Comparison of ENCODE assay signal across 16 mouse cellular contexts in genomic region chr8:11372080-11372479, GRCm38 (mm10). TPM values are rescaled to one million over a fixed set of nuclear protein-coding genes. Genes with fewer than 3 reads are reported as not detected.
DNase-seq lines count a peak whose midpoint lies in the region; ATAC-seq and TF ChIP-seq lines count a peak whose summit lies in the region.
"Had no signal": no experiment of that assay in that cellular context is flagged by ENCODE, and none has a peak within 500 bp of the region (broad histone marks: within the 10 kb centered on the region; RNA-seq: fewer than 3 reads in every experiment).

No protein-coding gene starts in this region.

- TF ChIP-seq CTCF in heart, postnatal 0 days (IDR thresholded peaks at IDR 0.05; ENCODE audit: low read depth), result no peak

- peak overlapping the region; percentile 68; the same call in 1 of the 2 replicates for H3K27ac ChIP-seq in heart, postnatal 0 days (ENCODE audit: low read depth)
- H3K27ac ChIP-seq: forebrain, embryonic 10.5 days; hindbrain, embryonic 15.5 days; kidney, embryonic 15.5 days; limb, embryonic 15.5 days; neural tube, embryonic 12.5 days had no signal

- peak; percentile 37 for DNase-seq in adrenal gland, postnatal 14 days
- DNase-seq in adrenal gland, adult 18-20 months (ENCODE audit: low spot score in 2 of 2), result no peak
- no peak for DNase-seq in heart, postnatal 0 days (ENCODE audit: low spot score)
- no peak for DNase-seq in heart, adult 9 months (ENCODE audit: low spot score in 2 of 2)
- DNase-seq in urinary bladder, postnatal 14 days (ENCODE audit: low spot score), result peak; percentile 31
- no peak for DNase-seq in urinary bladder, adult 18-20 months (ENCODE audit: low spot score in 2 of 2)
- no peak for DNase-seq in spleen, adult 12 weeks (ENCODE audit: low spot score)
- no peak for DNase-seq in retina, postnatal 1 day
- DNase-seq: cerebellum, adult 18-20 months; lung, postnatal 36 days; midbrain, embryonic 14.5 days had no signal

- H3K4me2 ChIP-seq in heart, postnatal 0 days (ENCODE audit: low read depth, low read length), result no peak overlapping the region
- H3K4me2 ChIP-seq: hindbrain, embryonic 15.5 days; kidney, embryonic 15.5 days; limb, embryonic 15.5 days; neural tube, embryonic 12.5 days had no signal

- H3K36me3 ChIP-seq in heart, postnatal 0 days (replicated peaks; ENCODE audit: control insufficient read depth, insufficient read depth, low read length), result peaks cover 12% of the 10 kb centered on the region; the same call in 1 of the 2 replicates
- H3K36me3 ChIP-seq: hindbrain, embryonic 15.5 days; limb, embryonic 15.5 days; neural tube, embryonic 12.5 days had no signal

- no peaks in the 10 kb centered on the region for H3K27me3 ChIP-seq in heart, postnatal 0 days (ENCODE audit: control insufficient read depth, insufficient read depth, low read length)
- H3K27me3 ChIP-seq: hindbrain, embryonic 15.5 days; kidney, embryonic 15.5 days; limb, embryonic 15.5 days; neural tube, embryonic 12.5 days had no signal

- H3K9ac ChIP-seq in heart, postnatal 0 days (replicated peaks; ENCODE audit: low read depth, low read length), result no peak overlapping the region
- H3K9ac ChIP-seq: hindbrain, embryonic 15.5 days; kidney, embryonic 15.5 days; limb, embryonic 15.5 days; neural tube, embryonic 12.5 days had no signal

- TF ChIP-seq EP300 in heart, postnatal 0 days (IDR thresholded peaks at IDR 0.05; ENCODE audit: low read depth), result no peak

- H3K4me1 ChIP-seq in heart, postnatal 0 days (ENCODE audit: control insufficient read depth, insufficient read depth), result peaks cover 56% of the 10 kb centered on the region
- H3K4me1 ChIP-seq: hindbrain, embryonic 15.5 days had no signal

- no peak for ATAC-seq in heart, postnatal 0 days (ENCODE audit: insufficient read depth, low read depth)

- no peaks in the 10 kb centered on the region for H3K9me3 ChIP-seq in heart, postnatal 0 days (replicated peaks; ENCODE audit: control insufficient read depth, low read length)
- H3K9me3 ChIP-seq: forebrain, embryonic 10.5 days; hindbrain, embryonic 15.5 days; kidney, embryonic 15.5 days; limb, embryonic 15.5 days; neural tube, embryonic 12.5 days had no signal

- no peak overlapping the region for H3K4me3 ChIP-seq in heart, postnatal 0 days (ENCODE audit: low read depth, low read length)
- H3K4me3 ChIP-seq: forebrain, embryonic 10.5 days; hindbrain, embryonic 15.5 days; kidney, embryonic 15.5 days; limb, embryonic 15.5 days; neural tube, embryonic 12.5 days had no signal

- 71% methylated on average over 8 of the region's 8 CpGs for WGBS in heart, postnatal 0 days

RNA-seq across cellular contexts. Expression of gene Col4a1, which starts 59.5 kb away (rescaled TPM):
- 574 and 650 TPM in 2 replicates for total RNA-seq in adrenal gland, postnatal 14 days (2021)
- total RNA-seq in adrenal gland, adult 18-20 months (2021), result 100 to 1,000 TPM; 250 to 364 TPM
- total RNA-seq in heart, postnatal 0 days (2014; rRNA removed; ENCODE audit: low replicate concordance), result 921 and 1,061 TPM in 2 replicates
- 163 and 191 TPM in 2 replicates for polyA plus RNA-seq in heart, postnatal 0 days (2015; fragmentation: Nextera tagmentation; extraction: Ambion mirVana)

RNA-seq across cellular contexts. Expression of gene Col4a2, which starts 59.5 kb away (rescaled TPM):
- total RNA-seq in adrenal gland, postnatal 14 days (2021), result 341 and 356 TPM in 2 replicates
- 100 to 1,000 TPM; 131 to 150 TPM for total RNA-seq in adrenal gland, adult 18-20 months (2021)
- total RNA-seq in heart, postnatal 0 days (2014; rRNA removed; ENCODE audit: low replicate concordance), result 315 and 329 TPM in 2 replicates
- polyA plus RNA-seq in heart, postnatal 0 days (2015; fragmentation: Nextera tagmentation; extraction: Ambion mirVana), result 87.7 and 98.5 TPM in 2 replicates

Comparison
In these comparisons a context has a peak if more than half of its experiments do, and no peak if none do; other contexts are left out.
1. DNase-seq: peak in adrenal gland, postnatal 14 days (single experiment) and urinary bladder, postnatal 14 days (single experiment); none in adrenal gland, adult 18-20 months (0 of 2), heart, postnatal 0 days (single experiment), heart, adult 9 months (0 of 2), urinary bladder, adult 18-20 months (0 of 2), spleen, adult 12 weeks (single experiment) and retina, postnatal 1 day (single experiment).